In genomic region chr5:63772971-63773370, GRCm38 (mm10) we compare ENCODE assay signal across 14 mouse cellular contexts.
"Had no signal": no experiment of that assay in that cellular context is flagged by ENCODE, and none has a peak within 500 bp of the region (broad histone marks: within the 10 kb centered on the region; RNA-seq: fewer than 3 reads in every experiment).

No protein-coding gene starts in this region.

- H3K9ac ChIP-seq: liver, embryonic 12.5 days; lung, embryonic 14.5 days; neural tube, embryonic 13.5 days had no signal

- H3K27me3 ChIP-seq: liver, embryonic 12.5 days; neural tube, embryonic 13.5 days had no signal

- H3K9me3 ChIP-seq: limb, embryonic 10.5 days; liver, embryonic 12.5 days; midbrain, embryonic 10.5 days; neural tube, embryonic 13.5 days had no signal

- DNase-seq: kidney, adult 11 months; kidney, postnatal 10 days; kidney, postnatal 4 days; lung, embryonic 14.5 days; lung, postnatal 10 days; lung, postnatal 4 days; right cerebral cortex, adult 18-20 months; right cerebral cortex, postnatal 25 days; thymus, postnatal 4 days had no signal

- H3K27ac ChIP-seq: left cerebral cortex, adult 2 months; limb, embryonic 10.5 days; liver, embryonic 12.5 days; midbrain, embryonic 10.5 days; neural tube, embryonic 13.5 days had no signal

- H3K4me3 ChIP-seq: left cerebral cortex, adult 2 months; limb, embryonic 10.5 days; liver, embryonic 12.5 days; midbrain, embryonic 10.5 days; neural tube, embryonic 13.5 days had no signal

- ATAC-seq: liver, embryonic 12.5 days had no signal

- H3K4me1 ChIP-seq: limb, embryonic 10.5 days; liver, embryonic 12.5 days; midbrain, embryonic 10.5 days; neural tube, embryonic 13.5 days had no signal

- H3K36me3 ChIP-seq: limb, embryonic 10.5 days; liver, embryonic 12.5 days; midbrain, embryonic 10.5 days; neural tube, embryonic 13.5 days had no signal

- H3K4me2 ChIP-seq: liver, embryonic 12.5 days; lung, embryonic 14.5 days; neural tube, embryonic 13.5 days had no signal
